Mouse (Mus musculus) midbrain, embryonic 12.5 days (tissue): ENCODE results near the gene Slc37a1. TPM values are rescaled to one million over a fixed set of nuclear protein-coding genes. Genes with fewer than 3 reads are reported as not detected.
"Not testable (repeated sequence)": the region's sequence is repeated elsewhere in the genome, so short reads cannot be mapped to it uniquely, and the experiment has no call there.

Experiments used
- ATAC-seq: fragments of 200-750 bp; cut with Nextera tagmentation; 2 replicates; pipeline ENCODE4 v1.8.0; 2017; ENCODE audit warnings: low read depth, moderate TSS enrichment, moderate library complexity; ENCODE audit not compliant: low FRiP score
- H3K27ac ChIP-seq: fragments of 300-500 bp; sonication (generic); replicated peaks from 2 replicates; pipeline ENCODE4 v1.5.1; 2016; ENCODE audit warnings: mild to moderate bottlenecking
- H3K27me3 ChIP-seq: fragments of 300-500 bp; sonication (generic); 2 replicates; pipeline ENCODE4 v1.6.1; 2016; ENCODE audit warnings: mild to moderate bottlenecking
- H3K36me3 ChIP-seq: fragments of 300-500 bp; sonication (generic); 2 replicates; pipeline ENCODE4 v1.6.1; 2016
- H3K4me1 ChIP-seq: fragments of 300-500 bp; sonication (generic); 2 replicates; pipeline ENCODE4 v1.6.1; 2016
- H3K4me2 ChIP-seq: fragments of 300-500 bp; sonication (generic); replicated peaks from 2 replicates; pipeline ENCODE4 v1.6.1; 2016; ENCODE audit warnings: mild to moderate bottlenecking, moderate library complexity
- H3K4me3 ChIP-seq: fragments of 300-500 bp; sonication (generic); 2 replicates; pipeline ENCODE4 v1.5.1; 2016; ENCODE audit warnings: mild to moderate bottlenecking
- H3K9ac ChIP-seq: fragments of 300-500 bp; sonication (generic); replicated peaks from 2 replicates; pipeline ENCODE4 v1.6.1; 2016; ENCODE audit warnings: mild to moderate bottlenecking, moderate library complexity
- H3K9me3 ChIP-seq: fragments of 300-500 bp; sonication (generic); 2 replicates; pipeline ENCODE4 v1.6.1; 2016; ENCODE audit warnings: mild to moderate bottlenecking
- WGBS: fragments of 180-500 bp; shearing (Covaris S2); methylation state at CpG from one replicate; pipeline ENCODE4 v1.1.7; 2016; 5-methylcytosine and 5-hydroxymethylcytosine counted together
- polyA plus RNA-seq: library from polyadenylated mRNA; unstranded; fragments of >200 nt; fragmentation: Nextera tagmentation; extraction: Ambion mirVana; gene quantifications from 2 replicates; pipeline ENCODE4 v1.2.1, GENCODE M21; 2016

The Slc37a1 gene
- polyA plus RNA-seq, 1 experiment from 2014 or later, result 9.3 TPM

GRCm38 (mm10) chr17:31269761-31270160 is 16.8 kb upstream of the Slc37a1 start:
- no peak overlapping the region for H3K9ac ChIP-seq
- H3K9me3 ChIP-seq, result 0 out of 2 replicates have a peak, but pooled peaks cover 2% of the 10 kb centered on the region
- no peak overlapping the region for H3K4me2 ChIP-seq
- no peak overlapping the region for H3K4me3 ChIP-seq
- 98% methylated on average over 2 of the region's 2 CpGs for WGBS
- H3K27me3 ChIP-seq, result no peaks in the 10 kb centered on the region
- no peak for ATAC-seq
- no peak overlapping the region for H3K27ac ChIP-seq
- 0 out of 2 replicates have a peak, but pooled peaks cover 3% of the 10 kb centered on the region for H3K4me1 ChIP-seq
- no peaks in the 10 kb centered on the region for H3K36me3 ChIP-seq

GRCm38 (mm10) chr17:31270246-31270645 is 16.3 kb upstream of the Slc37a1 start:
- Histone ChIP-seq H3K4me2 (no peak overlapping the region), H3K4me1 (no peaks in the 10 kb centered on the region), H3K4me3 (no peak overlapping the region), H3K27ac (no peak overlapping the region), H3K36me3 (no peaks in the 10 kb centered on the region), H3K27me3 (no peaks in the 10 kb centered on the region), H3K9ac (no peak overlapping the region), H3K9me3 (0 out of 2 replicates have a peak, but pooled peaks cover 2% of the 10 kb centered on the region)
- WGBS, result 83% methylated on average over 4 of the region's 4 CpGs
- ATAC-seq, result no peak

- H3K4me2 ChIP-seq, H3K9me3 ChIP-seq, H3K4me1 ChIP-seq, H3K27ac ChIP-seq, H3K27me3 ChIP-seq, H3K36me3 ChIP-seq, H3K9ac ChIP-seq, ATAC-seq, H3K4me3 ChIP-seq: not testable (repeated sequence)
- 81% methylated on average over 7 of the region's 8 CpGs for WGBS
Measured at GRCm38 (mm10) chr17:31270736-31271135, 15.9 kb upstream of the Slc37a1 start.

- WGBS, result 59% methylated on average over 4 of the region's 7 CpGs
- no peak overlapping the region for H3K4me2 ChIP-seq
- ATAC-seq, result no peak
Measured at GRCm38 (mm10) chr17:31271136-31271851, 15.3 kb upstream of the Slc37a1 start.

GRCm38 (mm10) chr17:31272416-31273165 is 14.0 kb upstream of the Slc37a1 start:
- Histone ChIP-seq H3K9me3 (0 out of 2 replicates have a peak, but pooled peaks cover 2% of the 10 kb centered on the region), H3K4me1 (peaks cover 12% of the 10 kb centered on the region), H3K36me3 (no peaks in the 10 kb centered on the region), H3K4me3 (no peak overlapping the region), H3K9ac (no peak overlapping the region), H3K27me3 (peaks cover 14% of the 10 kb centered on the region; the same call in 1 of the 2 replicates), H3K27ac (no peak overlapping the region), H3K4me2 (no peak overlapping the region)
- WGBS, result 88% methylated on average over 9 of the region's 9 CpGs
- no peak for ATAC-seq

More at GRCm38 (mm10) chr17:31271136-31271851, 15.3 kb upstream of the Slc37a1 start:
- no peak overlapping the region for H3K9ac ChIP-seq
- H3K27ac ChIP-seq, result no peak overlapping the region
- H3K36me3 ChIP-seq, result no peaks in the 10 kb centered on the region
- no peaks in the 10 kb centered on the region for H3K4me1 ChIP-seq
- 0 out of 2 replicates have a peak, but pooled peaks cover 2% of the 10 kb centered on the region for H3K9me3 ChIP-seq
- H3K4me3 ChIP-seq, result no peak overlapping the region
- peaks cover 9% of the 10 kb centered on the region; the same call in 1 of the 2 replicates for H3K27me3 ChIP-seq

GRCm38 (mm10) chr17:31273631-31274030 is 13.0 kb upstream of the Slc37a1 start:
- Histone ChIP-seq H3K4me2 (no peak overlapping the region), H3K4me1 (peaks cover 15% of the 10 kb centered on the region), H3K9me3 (0 out of 2 replicates have a peak, but pooled peaks cover 2% of the 10 kb centered on the region), H3K27me3 (peaks cover 14% of the 10 kb centered on the region; the same call in 1 of the 2 replicates), H3K36me3 (no peaks in the 10 kb centered on the region), H3K27ac (no peak overlapping the region), H3K4me3 (no peak overlapping the region), H3K9ac (no peak overlapping the region)
- no peak for ATAC-seq
- 88% methylated on average over 8 of the region's 8 CpGs for WGBS

- Histone ChIP-seq H3K9ac (no peak overlapping the region), H3K4me2 (no peak overlapping the region), H3K27me3 (peaks cover 17% of the 10 kb centered on the region; the same call in 1 of the 2 replicates), H3K9me3 (no peaks in the 10 kb centered on the region), H3K4me1 (peaks cover 15% of the 10 kb centered on the region), H3K4me3 (no peak overlapping the region), H3K27ac (no peak overlapping the region), H3K36me3 (no peaks in the 10 kb centered on the region)
- 82% methylated on average over 6 of the region's 6 CpGs for WGBS
- ATAC-seq, result no peak
Measured at GRCm38 (mm10) chr17:31275181-31275580, 11.4 kb upstream of the Slc37a1 start.

- 22% methylated on average over 9 of the region's 9 CpGs for WGBS
- Histone ChIP-seq H3K27ac (no peak overlapping the region), H3K9ac (peak overlapping the region; percentile 44; the same call in 1 of the 2 replicates), H3K4me3 (peak overlapping the region; percentile 51), H3K4me2 (peak overlapping the region; percentile 80), H3K9me3 (no peaks in the 10 kb centered on the region), H3K4me1 (peaks cover 15% of the 10 kb centered on the region), H3K36me3 (no peaks in the 10 kb centered on the region), H3K27me3 (peaks cover 17% of the 10 kb centered on the region; the same call in 1 of the 2 replicates)
- no peak; the same call in 1 of the 2 replicates for ATAC-seq
Measured at GRCm38 (mm10) chr17:31276207-31276921, 10.2 kb upstream of the Slc37a1 start.

- peak; percentile 89 for ATAC-seq
- Histone ChIP-seq H3K4me3 (peak within 1 kb of the TSS; percentile 51), H3K27ac (no peak within 1 kb of the TSS), H3K9me3 (no peaks in the 10 kb centered on the region), H3K27me3 (peaks cover 22% of the 10 kb centered on the region; the same call in 1 of the 2 replicates), H3K4me2 (peak within 1 kb of the TSS; percentile 80), H3K9ac (peak within 1 kb of the TSS; percentile 44), H3K36me3 (no peaks in the 10 kb centered on the region), H3K4me1 (peaks cover 19% of the 10 kb centered on the region)
- WGBS, result 9% methylated on average over 44 of the region's 44 CpGs
Measured at GRCm38 (mm10) chr17:31276922-31277918, 9.4 kb upstream of the Slc37a1 start, which contains the start of gene Rsph1. TSS of gene Rsph1 (minus strand) at chr17:31277383.

GRCm38 (mm10) chr17:31277931-31278330 is 8.7 kb upstream of the Slc37a1 start:
- Histone ChIP-seq H3K9me3 (no peaks in the 10 kb centered on the region), H3K27me3 (peaks cover 22% of the 10 kb centered on the region; the same call in 1 of the 2 replicates), H3K9ac (no peak overlapping the region), H3K4me1 (peaks cover 25% of the 10 kb centered on the region), H3K4me2 (no peak overlapping the region), H3K36me3 (no peaks in the 10 kb centered on the region), H3K27ac (no peak overlapping the region), H3K4me3 (no peak overlapping the region)
- WGBS, result 77% methylated on average over 4 of the region's 4 CpGs
- no peak for ATAC-seq

- H3K36me3 ChIP-seq, result no peaks in the 10 kb centered on the region
- H3K9ac ChIP-seq, result no peak overlapping the region
- no peak overlapping the region for H3K4me2 ChIP-seq
- no peak overlapping the region for H3K4me3 ChIP-seq
- WGBS, result 82% methylated on average over 9 of the region's 9 CpGs
- ATAC-seq, result no peak
- peaks cover 24% of the 10 kb centered on the region for H3K27me3 ChIP-seq
- H3K4me1 ChIP-seq, result peaks cover 25% of the 10 kb centered on the region
- no peak overlapping the region for H3K27ac ChIP-seq
- H3K9me3 ChIP-seq, result no peaks in the 10 kb centered on the region
Measured at GRCm38 (mm10) chr17:31279541-31279940, 7.1 kb upstream of the Slc37a1 start.
